Mouse (Mus musculus): ENCODE measurements around the gene Rps18.

GRCm38 (mm10) chr17:33928251-33928947 lies 27.4 kb downstream of the Rps18 start:
- TF ChIP-seq CTCF (IDR thresholded peaks at IDR 0.05; ENCODE audit: low read depth, low read length) = no peak
- TF ChIP-seq POLR2A (IDR thresholded peaks at IDR 0.05; ENCODE audit: extremely low read depth, insufficient read depth, low read length) = no peak

Measured in liver, adult 2 months (tissue).